Mouse (Mus musculus): ENCODE measurements around the gene Gm20708. TPM values are rescaled to one million over a fixed set of nuclear protein-coding genes. Genes with fewer than 3 reads are reported as not detected.
"Not testable (repeated sequence)": the region's sequence is repeated elsewhere in the genome, so short reads cannot be mapped to it uniquely, and the experiment has no call there.

The Gm20708 gene
- polyA plus RNA-seq, 2 experiments, result 0.08 to 0.28 TPM

- Histone ChIP-seq H3K4me1 (replicated peaks; ENCODE audit: control insufficient read depth in 2 of 2, insufficient read depth in 2 of 2, low read length in 1 of 2) (peaks cover 21 to 25% of the 10 kb centered on the region in 2 experiments), H3K27me3 (ENCODE audit: control insufficient read depth, insufficient read depth, low read length) (no peaks in the 10 kb centered on the region), H3K4me2 (ENCODE audit: low read depth) (no peak overlapping the region), H3K9me3 (ENCODE audit: control insufficient read depth, low read length) (no peaks in the 10 kb centered on the region), H3K4me3 (ENCODE audit: insufficient read depth in 1 of 2, low read depth in 2 of 2, low read length in 2 of 2) (no peak overlapping the region), H3K36me3 (replicated peaks; ENCODE audit: control insufficient read depth, insufficient read depth, low read depth) (peaks cover 61% of the 10 kb centered on the region), H3K9ac (replicated peaks) (no peak overlapping the region), H3K27ac (no peak overlapping the region)
- WGBS (ENCODE audit: insufficient replicate concordance), result 91% methylated on average over 6 of the region's 6 CpGs
- ATAC-seq (ENCODE audit: insufficient read depth), result no peak
- TF ChIP-seq CTCF (IDR thresholded peaks at IDR 0.05; ENCODE audit: low read depth), result no peak
- no peak for TF ChIP-seq EP300 (IDR thresholded peaks at IDR 0.05; ENCODE audit: low read depth)
- DNase-seq (ENCODE audit: low read depth in 3 of 3, low spot score in 3 of 3), result no peak
These were observed 2.7 kb upstream of the Gm20708 start for GRCm38 (mm10) chr11:117806781-117807180.

GRCm38 (mm10) chr11:117810401-117811046, 1.1 kb downstream of the Gm20708 start:
- H3K4me3 ChIP-seq (ENCODE audit: insufficient read depth in 1 of 2, low read depth in 2 of 2, low read length in 2 of 2), result peak overlapping the region; percentile 70 to 72
- H3K27ac ChIP-seq, result peak overlapping the region; percentile 77
- no peaks in the 10 kb centered on the region for H3K9me3 ChIP-seq (ENCODE audit: control insufficient read depth, low read length)
- H3K36me3 ChIP-seq (replicated peaks; ENCODE audit: control insufficient read depth, insufficient read depth, low read depth), result peaks cover 62% of the 10 kb centered on the region
- peak overlapping the region; percentile 84 for H3K4me2 ChIP-seq (ENCODE audit: low read depth)
- H3K27me3 ChIP-seq (ENCODE audit: control insufficient read depth, insufficient read depth, low read length), result no peaks in the 10 kb centered on the region
- H3K9ac ChIP-seq (replicated peaks), result peak overlapping the region; percentile 94
- H3K4me1 ChIP-seq (replicated peaks; ENCODE audit: control insufficient read depth in 2 of 2, insufficient read depth in 2 of 2, low read length in 1 of 2), result peaks cover 13 to 17% of the 10 kb centered on the region in 2 experiments
- ATAC-seq (ENCODE audit: insufficient read depth) (peak; percentile 72), DNase-seq (ENCODE audit: low read depth in 3 of 3, low spot score in 3 of 3) (peak in 2 of 3 experiments; percentile 72 to 80)
- under 1% methylated on average over 21 of the region's 21 CpGs for WGBS (ENCODE audit: insufficient replicate concordance)
- TF ChIP-seq EP300 (IDR thresholded peaks at IDR 0.05; ENCODE audit: low read depth) (no peak), CTCF (IDR thresholded peaks at IDR 0.05; ENCODE audit: low read depth) (peak; percentile 78)

- no peak for ATAC-seq (ENCODE audit: insufficient read depth)
- Histone ChIP-seq H3K4me2 (ENCODE audit: low read depth) (no peak overlapping the region), H3K9me3 (ENCODE audit: control insufficient read depth, low read length) (no peaks in the 10 kb centered on the region), H3K4me3 (ENCODE audit: insufficient read depth in 1 of 2, low read depth in 2 of 2, low read length in 2 of 2) (no peak overlapping the region), H3K27ac (peak overlapping the region; percentile 29; the same call in 1 of the 2 replicates), H3K27me3 (ENCODE audit: control insufficient read depth, insufficient read depth, low read length) (no peaks in the 10 kb centered on the region), H3K9ac (replicated peaks) (no peak overlapping the region; the same call in 1 of the 2 replicates), H3K36me3 (replicated peaks; ENCODE audit: control insufficient read depth, insufficient read depth, low read depth) (peaks cover 65% of the 10 kb centered on the region), H3K4me1 (replicated peaks; ENCODE audit: control insufficient read depth in 2 of 2, insufficient read depth in 2 of 2, low read length in 1 of 2) (peaks cover 10 to 15% of the 10 kb centered on the region in 2 experiments)
- TF ChIP-seq EP300 (IDR thresholded peaks at IDR 0.05; ENCODE audit: low read depth) (no peak), CTCF (IDR thresholded peaks at IDR 0.05; ENCODE audit: low read depth) (no peak)
- no peak for DNase-seq (ENCODE audit: low read depth in 3 of 3, low spot score in 3 of 3)
- WGBS (ENCODE audit: insufficient replicate concordance), result 50% methylated on average over 5 of the region's 5 CpGs
These were observed 4.4 kb downstream of the Gm20708 start for GRCm38 (mm10) chr11:117813867-117814266.

- no peak for DNase-seq (ENCODE audit: low read depth in 3 of 3, low spot score in 3 of 3)
- peak overlapping the region; percentile 28; the same call in 1 of the 2 replicates for H3K27ac ChIP-seq
- peaks cover 5 to 10% of the 10 kb centered on the region in 2 experiments for H3K4me1 ChIP-seq (replicated peaks; ENCODE audit: control insufficient read depth in 2 of 2, insufficient read depth in 2 of 2, low read length in 1 of 2)
- H3K27me3 ChIP-seq (ENCODE audit: control insufficient read depth, insufficient read depth, low read length), result no peaks in the 10 kb centered on the region
- no peak for ATAC-seq (ENCODE audit: insufficient read depth)
- H3K4me3 ChIP-seq (ENCODE audit: insufficient read depth in 1 of 2, low read depth in 2 of 2, low read length in 2 of 2), result no peak overlapping the region
- no peak overlapping the region for H3K9ac ChIP-seq (replicated peaks)
- H3K9me3 ChIP-seq (ENCODE audit: control insufficient read depth, low read length), result no peaks in the 10 kb centered on the region
- no peak overlapping the region for H3K4me2 ChIP-seq (ENCODE audit: low read depth)
- peaks cover 73% of the 10 kb centered on the region for H3K36me3 ChIP-seq (replicated peaks; ENCODE audit: control insufficient read depth, insufficient read depth, low read depth)
- no peak for TF ChIP-seq EP300 (IDR thresholded peaks at IDR 0.05; ENCODE audit: low read depth)
- no peak for TF ChIP-seq CTCF (IDR thresholded peaks at IDR 0.05; ENCODE audit: low read depth)
- 78% methylated on average over 6 of the region's 6 CpGs for WGBS (ENCODE audit: insufficient replicate concordance)
These were observed 5.4 kb downstream of the Gm20708 start for GRCm38 (mm10) chr11:117814704-117815366.

GRCm38 (mm10) chr11:117815850-117816249, 6.4 kb downstream of the Gm20708 start:
- peaks cover 83% of the 10 kb centered on the region for H3K36me3 ChIP-seq (replicated peaks; ENCODE audit: control insufficient read depth, insufficient read depth, low read depth)
- H3K4me2 ChIP-seq (ENCODE audit: low read depth); DNase-seq (ENCODE audit: low read depth in 3 of 3, low spot score in 3 of 3); H3K4me3 ChIP-seq (ENCODE audit: insufficient read depth in 1 of 2, low read depth in 2 of 2, low read length in 2 of 2); H3K27ac ChIP-seq; H3K27me3 ChIP-seq (ENCODE audit: control insufficient read depth, insufficient read depth, low read length); H3K9me3 ChIP-seq (ENCODE audit: control insufficient read depth, low read length); ATAC-seq (ENCODE audit: insufficient read depth); H3K9ac ChIP-seq (replicated peaks); H3K4me1 ChIP-seq (replicated peaks; ENCODE audit: control insufficient read depth in 2 of 2, insufficient read depth in 2 of 2, low read length in 1 of 2): not testable (repeated sequence)
- WGBS (ENCODE audit: insufficient replicate concordance), result 75% methylated on average over 9 of the region's 9 CpGs
